Mouse (Mus musculus): ENCODE measurements around the gene St3gal3. TPM values are rescaled to one million over a fixed set of nuclear protein-coding genes. Genes with fewer than 3 reads are reported as not detected.

Gene St3gal3
- total RNA-seq, 2 experiments from 2014 or later = 70.4 to 73.6 TPM

- no peak for DNase-seq (ENCODE audit: low spot score)
Measured at GRCm38 (mm10) chr4:118057076-118057475, 77.6 kb downstream of the St3gal3 start.

- no peak for DNase-seq (ENCODE audit: low spot score)
Measured at GRCm38 (mm10) chr4:118054615-118055014, 80.1 kb downstream of the St3gal3 start.

- DNase-seq (ENCODE audit: low spot score) = no peak
Measured at GRCm38 (mm10) chr4:118053904-118054303, 80.8 kb downstream of the St3gal3 start.

- no peak for DNase-seq (ENCODE audit: low spot score)
Measured at GRCm38 (mm10) chr4:118049606-118050302, 85.0 kb downstream of the St3gal3 start.

- no peak for DNase-seq (ENCODE audit: low spot score)
Measured at GRCm38 (mm10) chr4:118044510-118044909, 90.2 kb downstream of the St3gal3 start.

- DNase-seq (ENCODE audit: low spot score) = no peak
Measured at GRCm38 (mm10) chr4:118043331-118044002, 91.2 kb downstream of the St3gal3 start.

GRCm38 (mm10) chr4:118042671-118043320 is 91.9 kb downstream of the St3gal3 start:
- DNase-seq (ENCODE audit: low spot score) = no peak

- no peak for DNase-seq (ENCODE audit: low spot score)
Measured at GRCm38 (mm10) chr4:118041145-118041544, 93.6 kb downstream of the St3gal3 start.

GRCm38 (mm10) chr4:118040650-118041049 is 94.1 kb downstream of the St3gal3 start:
- DNase-seq (ENCODE audit: low spot score) = peak; percentile 58

- DNase-seq (ENCODE audit: low spot score) = no peak
Measured at GRCm38 (mm10) chr4:118039964-118040363, 94.8 kb downstream of the St3gal3 start.

GRCm38 (mm10) chr4:118038023-118038422 is 96.7 kb downstream of the St3gal3 start:
- no peak for DNase-seq (ENCODE audit: low spot score)

GRCm38 (mm10) chr4:118037406-118037805 is 97.3 kb downstream of the St3gal3 start:
- no peak for DNase-seq (ENCODE audit: low spot score)

- DNase-seq (ENCODE audit: low spot score) = no peak
Measured at GRCm38 (mm10) chr4:118036531-118036930, 98.2 kb downstream of the St3gal3 start.

GRCm38 (mm10) chr4:118035090-118035489 is 99.6 kb downstream of the St3gal3 start:
- DNase-seq (ENCODE audit: low spot score) = no peak

GRCm38 (mm10) chr4:118033026-118033425 is 101.7 kb downstream of the St3gal3 start:
- no peak for DNase-seq (ENCODE audit: low spot score)

- no peak for DNase-seq (ENCODE audit: low spot score)
Measured at GRCm38 (mm10) chr4:118031776-118032170, 102.9 kb downstream of the St3gal3 start.

- no peak for DNase-seq (ENCODE audit: low spot score)
Measured at GRCm38 (mm10) chr4:118031132-118031775, 103.5 kb downstream of the St3gal3 start.

- DNase-seq (ENCODE audit: low spot score) = no peak
Measured at GRCm38 (mm10) chr4:118030330-118030729, 104.4 kb downstream of the St3gal3 start.

GRCm38 (mm10) chr4:118029892-118030291 is 104.8 kb downstream of the St3gal3 start:
- DNase-seq (ENCODE audit: low spot score) = no peak

GRCm38 (mm10) chr4:118028994-118029393 is 105.7 kb downstream of the St3gal3 start:
- DNase-seq (ENCODE audit: low spot score) = no peak

GRCm38 (mm10) chr4:118025931-118026330 is 108.8 kb downstream of the St3gal3 start:
- DNase-seq (ENCODE audit: low spot score) = no peak

- no peak for DNase-seq (ENCODE audit: low spot score)
Measured at GRCm38 (mm10) chr4:118025381-118025780, 109.3 kb downstream of the St3gal3 start.
